Mouse (Mus musculus) ES-Bruce4 (cell line): ENCODE results near the gene Gm45618. TPM values are rescaled to one million over a fixed set of nuclear protein-coding genes. Genes with fewer than 3 reads are reported as not detected.
A peak's percentile ranks its signal among the peaks of the same experiment; 100 is the strongest.

Experiments used
- H3K27ac ChIP-seq: 2 replicates; pipeline ENCODE4 v1.5.1; 2012; ENCODE audit warnings: low read length, inconsistent platforms; ENCODE audit not compliant: insufficient read depth
- H3K27me3 ChIP-seq: 2 replicates; pipeline ENCODE4 v1.6.1; 2012; ENCODE audit warnings: mild to moderate bottlenecking, low read length, inconsistent platforms; ENCODE audit not compliant: control insufficient read depth, poor library complexity, insufficient read depth, severe bottlenecking
- H3K36me3 ChIP-seq: 2 replicates; pipeline ENCODE4 v1.6.1; 2012; ENCODE audit warnings: inconsistent platforms, mild to moderate bottlenecking, low read length, moderate library complexity; ENCODE audit not compliant: control insufficient read depth, poor library complexity, insufficient read depth, severe bottlenecking
- H3K4me1 ChIP-seq: one replicate; pipeline ENCODE4 v1.8.1; 2011; ENCODE audit warnings: low read length; ENCODE audit not compliant: control insufficient read depth, insufficient read depth
- H3K4me3 ChIP-seq: 2 replicates; pipeline ENCODE4 v1.5.1; 2011; ENCODE audit warnings: low read depth, mild to moderate bottlenecking, low read length
- H3K9ac ChIP-seq: 2 replicates; pipeline ENCODE4 v1.6.1; 2012; ENCODE audit warnings: low read depth, mild to moderate bottlenecking, inconsistent platforms; ENCODE audit not compliant: poor library complexity, severe bottlenecking
- H3K9me3 ChIP-seq: replicated peaks from 2 replicates; pipeline ENCODE4 v1.6.1; 2012; ENCODE audit warnings: mild to moderate bottlenecking, low read length, inconsistent platforms; ENCODE audit not compliant: control insufficient read depth, poor library complexity, insufficient read depth, severe bottlenecking
- CTCF ChIP-seq: IDR thresholded peaks from one replicate; pipeline ENCODE4 v1.8.1; 2011; ENCODE audit warnings: low read depth, low read length
- EP300 ChIP-seq: IDR thresholded peaks from 2 replicates; pipeline ENCODE4 v1.6.1; 2011; ENCODE audit warnings: low read depth, low read length; ENCODE audit not compliant: insufficient read depth
- POLR2A ChIP-seq: IDR thresholded peaks from one replicate; pipeline ENCODE4 v1.8.1; 2011; ENCODE audit warnings: low read length; ENCODE audit not compliant: insufficient read depth
- polyA plus RNA-seq: library from polyadenylated mRNA; stranded (reverse); fragments of >200 nt; gene quantifications from 2 replicates; pipeline ENCODE4 v1.2.4, GENCODE M21; 2011; ENCODE audit warnings: low read depth; ENCODE audit not compliant: missing spikeins, insufficient read depth, insufficient read length

Gene Gm45618
- polyA plus RNA-seq, 1 experiment: not detected

GRCm38 (mm10) chr7:142095183-142095931 lies 25.2 kb downstream of the Gm45618 start, which contains the start of gene Dusp8:
Gene Dusp8 (minus strand): TSS chr7:142095843.
- 0 out of 2 replicates have a peak, but pooled peaks cover 3% of the 10 kb centered on the region for H3K27me3 ChIP-seq
- H3K9ac ChIP-seq: peak within 1 kb of the TSS; percentile 84
- TF ChIP-seq CTCF: peak; percentile 29
- TF ChIP-seq EP300: no peak
- TF ChIP-seq POLR2A: no peak
- no peaks in the 10 kb centered on the region for H3K4me1 ChIP-seq
- peak within 1 kb of the TSS; percentile 83 for H3K4me3 ChIP-seq
- no peaks in the 10 kb centered on the region for H3K9me3 ChIP-seq
- H3K27ac ChIP-seq: no peak within 1 kb of the TSS
- no peaks in the 10 kb centered on the region for H3K36me3 ChIP-seq

DNA sequence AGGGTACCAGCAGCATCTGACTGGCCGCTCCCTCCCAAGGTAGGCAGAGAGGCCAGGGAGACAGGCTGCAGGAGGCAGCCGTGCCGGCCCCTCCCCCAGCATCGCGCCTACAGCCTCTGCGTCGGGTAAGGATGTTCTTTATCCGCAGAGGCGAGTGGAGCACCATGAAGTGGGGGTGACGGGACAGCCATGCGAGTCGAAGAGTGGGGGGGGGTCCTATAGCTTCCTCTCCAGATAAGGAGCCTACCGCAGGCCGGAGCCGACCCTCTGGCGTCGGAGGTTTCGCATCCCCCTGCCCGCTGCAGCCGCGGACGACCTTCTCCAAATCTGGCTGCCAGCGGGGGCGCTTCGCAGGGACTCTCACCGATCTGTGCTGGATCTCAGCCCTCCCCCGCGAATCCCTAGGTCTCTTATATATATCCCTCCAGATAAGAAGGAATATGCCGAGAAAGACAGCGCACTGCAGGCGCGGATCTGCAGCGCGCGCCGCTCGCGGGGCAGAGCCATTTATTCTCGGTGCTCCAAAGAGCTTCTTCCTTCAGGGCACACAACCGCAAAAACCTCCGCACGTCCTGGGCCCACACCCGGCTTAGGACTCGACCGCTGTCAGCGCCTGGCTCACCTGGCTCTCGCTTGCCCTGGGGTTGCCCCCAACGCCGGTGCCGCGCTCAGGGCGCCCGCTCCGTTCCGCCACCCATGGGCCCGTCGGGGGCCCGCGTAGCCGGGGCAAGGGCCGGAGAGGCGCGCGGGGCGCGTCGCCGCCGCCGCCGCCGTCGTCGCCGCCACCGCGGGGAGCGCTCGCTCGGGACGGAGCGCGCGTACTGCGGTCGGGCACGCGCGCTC lies 26.0 kb downstream of the Gm45618 start:
- Histone ChIP-seq H3K27me3 (0 out of 2 replicates have a peak, but pooled peaks cover 3% of the 10 kb centered on the region), H3K9me3 (no peaks in the 10 kb centered on the region), H3K4me3 (peak overlapping the region; percentile 83), H3K4me1 (no peaks in the 10 kb centered on the region), H3K9ac (peak overlapping the region; percentile 84), H3K27ac (no peak overlapping the region), H3K36me3 (no peaks in the 10 kb centered on the region)
- no peak for TF ChIP-seq EP300
- TF ChIP-seq POLR2A: no peak
- no peak for TF ChIP-seq CTCF

DNA sequence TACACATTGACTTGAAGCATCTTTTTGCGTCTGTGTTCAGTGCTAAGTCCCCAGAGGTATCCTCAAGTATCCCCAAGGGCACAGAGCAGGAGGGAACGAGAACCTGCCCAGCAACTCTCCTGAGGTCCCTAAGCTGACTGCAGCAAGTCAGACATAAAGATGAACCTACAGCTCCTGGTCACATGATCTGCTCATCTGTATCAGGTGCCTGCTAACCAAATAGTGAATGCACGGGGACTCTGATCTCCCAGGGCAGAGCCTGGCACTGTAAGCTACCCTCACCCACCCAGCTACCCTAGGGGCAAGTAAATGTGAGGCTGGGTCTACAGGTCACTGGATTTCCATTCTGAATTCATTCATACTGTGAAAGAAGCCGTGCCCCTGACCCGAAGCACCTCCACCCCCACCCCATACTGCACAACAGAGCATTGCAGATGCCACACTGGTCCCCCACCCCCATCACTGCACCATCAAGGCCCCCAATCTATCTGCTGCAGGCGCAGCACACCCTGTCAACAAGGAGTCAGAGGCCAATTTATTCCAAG lies 26.8 kb downstream of the Gm45618 start:
- Histone ChIP-seq H3K9me3 (no peaks in the 10 kb centered on the region), H3K4me3 (peak overlapping the region; percentile 83), H3K36me3 (no peaks in the 10 kb centered on the region), H3K27me3 (0 out of 2 replicates have a peak, but pooled peaks cover 3% of the 10 kb centered on the region), H3K4me1 (no peaks in the 10 kb centered on the region), H3K27ac (no peak overlapping the region), H3K9ac (no peak overlapping the region)
- TF ChIP-seq POLR2A (no peak), EP300 (no peak), CTCF (no peak)

DNA sequence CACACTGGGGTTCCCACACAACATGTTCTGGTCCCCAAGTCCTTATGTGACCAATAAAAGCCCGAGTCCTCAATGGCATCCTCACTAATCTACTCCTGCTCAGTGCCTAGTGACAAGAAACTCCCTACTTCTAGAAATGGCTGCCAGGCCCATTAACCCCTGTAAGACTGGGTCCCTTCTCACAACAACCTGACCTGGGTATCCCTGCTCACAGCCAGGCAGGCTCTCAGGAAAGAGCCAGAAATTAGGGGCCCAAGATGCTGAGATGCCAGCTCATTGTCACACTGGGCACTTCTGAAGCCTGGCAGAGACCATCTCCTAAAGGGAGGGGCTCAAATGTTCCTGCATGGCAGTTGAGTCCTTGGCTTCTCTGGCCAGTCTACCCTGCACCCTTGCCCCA lies 27.5 kb downstream of the Gm45618 start:
- TF ChIP-seq EP300 (no peak), POLR2A (no peak), CTCF (no peak)
- no peak overlapping the region for H3K4me3 ChIP-seq

DNA sequence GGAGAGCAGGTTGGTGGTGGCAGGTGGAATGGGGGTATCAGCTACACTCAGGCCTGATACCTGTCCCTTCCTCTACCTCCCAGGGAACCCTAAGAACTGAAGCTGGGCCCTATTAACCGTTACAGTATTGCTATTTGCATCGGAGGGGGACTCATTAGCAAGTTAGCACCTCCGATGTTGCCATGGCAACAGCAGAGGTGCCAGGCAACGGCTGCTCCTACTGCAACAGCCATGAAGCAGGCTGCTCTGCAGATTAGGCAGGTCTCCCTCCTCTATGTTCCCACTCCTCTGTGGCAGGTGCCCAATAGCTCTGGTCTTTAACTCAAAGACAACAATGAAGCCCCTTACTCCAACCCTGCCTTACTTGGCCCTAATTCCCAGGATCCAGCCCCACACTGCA lies 28.7 kb downstream of the Gm45618 start:
- H3K27ac ChIP-seq: no peak overlapping the region
- H3K9ac ChIP-seq: no peak overlapping the region
- 0 out of 2 replicates have a peak, but pooled peaks cover 3% of the 10 kb centered on the region for H3K27me3 ChIP-seq

More for the DNA sequence above, 27.5 kb downstream of the Gm45618 start:
- Histone ChIP-seq H3K4me1 (no peaks in the 10 kb centered on the region), H3K9me3 (no peaks in the 10 kb centered on the region), H3K27me3 (0 out of 2 replicates have a peak, but pooled peaks cover 3% of the 10 kb centered on the region), H3K9ac (no peak overlapping the region), H3K27ac (no peak overlapping the region), H3K36me3 (no peaks in the 10 kb centered on the region)

More for the DNA sequence above, 28.7 kb downstream of the Gm45618 start:
- Histone ChIP-seq H3K4me3 (no peak overlapping the region), H3K9me3 (no peaks in the 10 kb centered on the region), H3K4me1 (no peaks in the 10 kb centered on the region), H3K36me3 (no peaks in the 10 kb centered on the region)
- TF ChIP-seq POLR2A: no peak
- TF ChIP-seq EP300: no peak
- TF ChIP-seq CTCF: no peak
